ENCODE assay signal across 16 mouse cellular contexts in genomic region chr15:81122535-81122934, GRCm38 (mm10).
DNase-seq lines count a peak whose midpoint lies in the region; ATAC-seq and TF ChIP-seq lines count a peak whose summit lies in the region.
"Had no signal": no experiment of that assay in that cellular context is flagged by ENCODE, and none has a peak within 500 bp of the region (broad histone marks: within the 10 kb centered on the region; RNA-seq: fewer than 3 reads in every experiment).

No protein-coding gene starts in this region.

- no peaks in the 10 kb centered on the region for H3K27me3 ChIP-seq in limb, embryonic 14.5 days (ENCODE audit: control insufficient read depth, insufficient read depth, low read length)
- no peaks in the 10 kb centered on the region for H3K27me3 ChIP-seq in limb, embryonic 10.5 days (ENCODE audit: low read depth, poor library complexity, severe bottlenecking)
- no peaks in the 10 kb centered on the region for H3K27me3 ChIP-seq in forebrain, embryonic 14.5 days (replicated peaks; ENCODE audit: control insufficient read depth, insufficient read depth, low read length)
- H3K27me3 ChIP-seq: kidney, embryonic 15.5 days; lung, embryonic 15.5 days had no signal

- ATAC-seq in limb, embryonic 14.5 days (ENCODE audit: low FRiP score, low read depth), result 0 out of 2 replicates have a peak, but pooled peaks have one; percentile 12
- ATAC-seq in forebrain, embryonic 14.5 days, result peak; percentile 83; the same call in 1 of the 2 replicates

- TF ChIP-seq POLR2A in limb, embryonic 14.5 days (IDR thresholded peaks at IDR 0.05; ENCODE audit: borderline replicate concordance, extremely low read depth, insufficient read depth, insufficient read length), result no peak

- no peak overlapping the region for H3K4me2 ChIP-seq in limb, embryonic 14.5 days (replicated peaks; ENCODE audit: low read depth, low read length, severe bottlenecking)
- H3K4me2 ChIP-seq in forebrain, embryonic 14.5 days (ENCODE audit: low read length), result no peak overlapping the region
- H3K4me2 ChIP-seq: kidney, embryonic 15.5 days; liver, embryonic 11.5 days; lung, embryonic 15.5 days had no signal

- H3K4me3 ChIP-seq in limb, embryonic 14.5 days (replicated peaks; ENCODE audit: low read length), result no peak overlapping the region
- no peak overlapping the region for H3K4me3 ChIP-seq in limb, embryonic 10.5 days
- H3K4me3 ChIP-seq in forebrain, embryonic 14.5 days (ENCODE audit: low read depth, low read length), result no peak overlapping the region
- H3K4me3 ChIP-seq: kidney, embryonic 15.5 days; lung, embryonic 15.5 days had no signal

- H3K36me3 ChIP-seq in limb, embryonic 14.5 days (ENCODE audit: control insufficient read depth, insufficient read depth, low read length), result no peaks in the 10 kb centered on the region
- no peaks in the 10 kb centered on the region for H3K36me3 ChIP-seq in limb, embryonic 10.5 days
- H3K36me3 ChIP-seq in forebrain, embryonic 14.5 days (ENCODE audit: control insufficient read depth, insufficient read depth, low read length), result no peaks in the 10 kb centered on the region
- H3K36me3 ChIP-seq: kidney, embryonic 15.5 days; lung, embryonic 15.5 days had no signal

- H3K27ac ChIP-seq in limb, embryonic 14.5 days (replicated peaks; ENCODE audit: low read depth, low read length), result no peak overlapping the region
- no peak overlapping the region for H3K27ac ChIP-seq in limb, embryonic 10.5 days
- H3K27ac ChIP-seq in forebrain, embryonic 14.5 days (ENCODE audit: low read depth, low read length), result peak overlapping the region; percentile 58
- H3K27ac ChIP-seq: kidney, embryonic 15.5 days; lung, embryonic 15.5 days had no signal

- H3K9ac ChIP-seq in limb, embryonic 14.5 days (ENCODE audit: low read depth, low read length, severe bottlenecking), result no peak overlapping the region
- H3K9ac ChIP-seq in forebrain, embryonic 14.5 days (ENCODE audit: low read length), result no peak overlapping the region
- H3K9ac ChIP-seq: kidney, embryonic 15.5 days; lung, embryonic 15.5 days had no signal

- DNase-seq in embryo, embryonic 10.5 days (ENCODE audit: low spot score), result peak; percentile 19
- DNase-seq in embryo, embryonic 9.5 days (ENCODE audit: extremely low spot score), result no peak
- DNase-seq in limb, embryonic 14.5 days (ENCODE audit: low spot score), result no peak
- DNase-seq in limb, embryonic 10.5 days (ENCODE audit: low spot score), result no peak
- peak; percentile 48 for DNase-seq in forebrain, embryonic 14.5 days (ENCODE audit: low spot score)
- peak; percentile 38 for DNase-seq in retina, embryonic 14.5 days (ENCODE audit: low spot score)
- no peak for DNase-seq in thymus, postnatal 25 days
- no peak for DNase-seq in cerebellum, adult 18-20 months
- DNase-seq: adrenal gland, adult 8-10 months; cerebellum, adult 9-10 months; embryo, embryonic 11 days; heart, postnatal 10 days; thymus, adult 2 months had no signal

- H3K4me1 ChIP-seq in limb, embryonic 14.5 days (ENCODE audit: control insufficient read depth, insufficient read depth, low read length), result no peaks in the 10 kb centered on the region
- H3K4me1 ChIP-seq in limb, embryonic 10.5 days, result peaks cover 8% of the 10 kb centered on the region; the same call in 1 of the 2 replicates
- H3K4me1 ChIP-seq in forebrain, embryonic 14.5 days (ENCODE audit: control insufficient read depth, insufficient read depth, low read length), result peaks cover 7% of the 10 kb centered on the region
- H3K4me1 ChIP-seq: lung, embryonic 15.5 days had no signal

- WGBS in limb, embryonic 14.5 days, result 65% methylated on average over 4 of the region's 4 CpGs
- 63% methylated on average over 4 of the region's 4 CpGs for WGBS in limb, embryonic 10.5 days
- 47% methylated on average over 4 of the region's 4 CpGs for WGBS in forebrain, embryonic 14.5 days

- H3K9me3 ChIP-seq in limb, embryonic 14.5 days (ENCODE audit: control insufficient read depth, low read length), result no peaks in the 10 kb centered on the region
- no peaks in the 10 kb centered on the region for H3K9me3 ChIP-seq in limb, embryonic 10.5 days (replicated peaks)
- H3K9me3 ChIP-seq in forebrain, embryonic 14.5 days (replicated peaks; ENCODE audit: control insufficient read depth, low read length), result no peaks in the 10 kb centered on the region
- H3K9me3 ChIP-seq: kidney, embryonic 15.5 days; lung, embryonic 15.5 days had no signal

Comparison
In these comparisons a context has a peak if more than half of its experiments do, and no peak if none do; other contexts are left out.
1. DNase-seq: peak in embryo, embryonic 10.5 days (single experiment), forebrain, embryonic 14.5 days (single experiment) and retina, embryonic 14.5 days (single experiment); none in embryo, embryonic 9.5 days (single experiment), limb, embryonic 14.5 days (single experiment), limb, embryonic 10.5 days (single experiment), thymus, postnatal 25 days (single experiment) and cerebellum, adult 18-20 months (0 of 2).